Mouse (Mus musculus) stomach, postnatal 0 days (tissue): ENCODE data around the gene Gm45062.

Source experiments
- CTCF ChIP-seq: IDR thresholded peaks from 2 replicates; pipeline ENCODE4 v1.5.1; 2016; ENCODE audit warnings: antibody characterized with exemption, low read depth, mild to moderate bottlenecking, moderate library complexity
- EP300 ChIP-seq: optimal IDR thresholded peaks from 2 replicates; pipeline ENCODE3; 2016; ENCODE audit warnings: antibody characterized with exemption

DNA sequence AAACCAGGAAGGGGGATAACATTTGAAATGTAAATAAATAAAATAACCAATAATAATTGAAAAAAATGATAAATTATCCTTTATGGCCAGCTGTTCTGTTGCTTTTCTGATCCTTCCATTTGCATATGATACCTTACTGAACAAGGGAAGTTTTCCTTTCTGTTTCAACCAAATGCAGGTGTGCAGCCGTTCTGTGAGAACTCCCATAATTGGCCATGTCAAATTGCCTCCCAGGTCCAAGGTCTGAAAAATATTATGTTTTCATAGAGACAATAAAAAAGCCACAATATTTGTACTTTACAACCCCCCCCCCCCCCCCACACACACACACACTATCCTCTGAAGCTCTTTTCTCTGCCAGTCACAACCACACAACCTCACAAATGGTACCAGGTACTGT is 206.1 kb downstream of the Gm45062 start:
- TF ChIP-seq CTCF = no peak
- no peak for TF ChIP-seq EP300
